28 mouse cellular contexts compared by ENCODE assay signal in the genomic region with DNA sequence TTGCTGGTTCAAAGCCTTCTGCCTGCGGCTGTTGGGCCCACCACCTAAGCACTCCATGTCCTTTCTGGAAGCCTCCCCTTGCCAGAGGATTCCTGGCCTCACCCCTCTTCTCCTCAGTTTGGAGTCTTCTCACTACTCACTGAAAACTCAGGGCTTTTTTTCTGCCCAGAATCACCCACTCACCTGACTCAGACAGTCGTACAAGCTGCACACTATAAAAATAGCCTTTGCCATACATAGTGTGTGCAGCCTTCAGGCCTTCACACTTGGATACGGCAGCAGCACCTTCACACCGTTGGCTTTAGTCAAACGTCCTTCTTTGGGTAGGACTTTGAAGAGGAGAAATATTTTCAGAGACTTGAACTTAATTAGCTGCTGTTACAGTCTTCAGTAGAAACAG.
A peak's percentile ranks its signal among the peaks of the same experiment; 100 is the strongest.
DNase-seq lines count a peak whose midpoint lies in the region; ATAC-seq and TF ChIP-seq lines count a peak whose summit lies in the region.
"Had no signal": no experiment of that assay in that cellular context is flagged by ENCODE, and none has a peak within 500 bp of the region (broad histone marks: within the 10 kb centered on the region; RNA-seq: fewer than 3 reads in every experiment).

No protein-coding gene starts in this region.

- H3K4me3 ChIP-seq in heart, embryonic 12.5 days: no peak overlapping the region
- H3K4me3 ChIP-seq in layer of hippocampus, adult 2 months: no peak overlapping the region; the same call in 1 of the 2 replicates
- H3K4me3 ChIP-seq: embryonic facial prominence, embryonic 10.5 days; embryonic facial prominence, embryonic 15.5 days; forebrain, embryonic 13.5 days; limb, embryonic 10.5 days; limb, embryonic 15.5 days; liver, embryonic 15.5 days; midbrain, embryonic 15.5 days had no signal

- no peak for DNase-seq in frontal cortex, postnatal 14 days (ENCODE audit: low spot score in 2 of 2)
- DNase-seq in heart, postnatal 4 days: no peak
- no peak for DNase-seq in layer of hippocampus, adult 2 months (ENCODE audit: low spot score in 2 of 2)
- no peak for DNase-seq in layer of hippocampus, postnatal 36 days
- DNase-seq in brain, adult 2 months (ENCODE audit: low read depth, low spot score): peak; percentile 86
- no peak for DNase-seq in testis, postnatal 10 days (ENCODE audit: low spot score)
- DNase-seq: adrenal gland, adult 2 months; adrenal gland, postnatal 36 days; cerebellum, adult 8-10 months; cerebellum, postnatal 25 days; kidney, adult 9 months; kidney, postnatal 25 days; lung, embryonic 14.5 days; lung, postnatal 14 days; right cerebral cortex, postnatal 4 days had no signal

- H3K27me3 ChIP-seq in heart, embryonic 12.5 days (replicated peaks): no peaks in the 10 kb centered on the region
- H3K27me3 ChIP-seq: CH12.LX; embryonic facial prominence, embryonic 15.5 days; limb, embryonic 15.5 days; liver, embryonic 15.5 days; midbrain, embryonic 15.5 days had no signal

- TF ChIP-seq CTCF in layer of hippocampus, adult 2 months (conservative IDR thresholded peaks at IDR 0.05): no peak

- H3K4me2 ChIP-seq in heart, embryonic 12.5 days: no peak overlapping the region
- H3K4me2 ChIP-seq: embryonic facial prominence, embryonic 15.5 days; forebrain, embryonic 13.5 days; hindbrain, embryonic 14.5 days; limb, embryonic 15.5 days; liver, embryonic 15.5 days; lung, embryonic 14.5 days; midbrain, embryonic 15.5 days had no signal

- H3K9ac ChIP-seq in heart, embryonic 12.5 days: no peak overlapping the region
- H3K9ac ChIP-seq: embryonic facial prominence, embryonic 15.5 days; forebrain, embryonic 13.5 days; hindbrain, embryonic 14.5 days; limb, embryonic 15.5 days; liver, embryonic 15.5 days; lung, embryonic 14.5 days; midbrain, embryonic 15.5 days had no signal

- H3K36me3 ChIP-seq in heart, embryonic 12.5 days: no peaks in the 10 kb centered on the region
- H3K36me3 ChIP-seq: embryonic facial prominence, embryonic 10.5 days; embryonic facial prominence, embryonic 15.5 days; limb, embryonic 10.5 days; limb, embryonic 15.5 days; liver, embryonic 15.5 days; midbrain, embryonic 15.5 days had no signal

- H3K4me1 ChIP-seq in heart, embryonic 12.5 days (replicated peaks): peaks cover 19% of the 10 kb centered on the region
- H3K4me1 ChIP-seq: embryonic facial prominence, embryonic 15.5 days; forebrain, embryonic 13.5 days; limb, embryonic 15.5 days; midbrain, embryonic 15.5 days had no signal

- no peaks in the 10 kb centered on the region for H3K9me3 ChIP-seq in heart, embryonic 12.5 days (replicated peaks)
- H3K9me3 ChIP-seq: embryonic facial prominence, embryonic 10.5 days; embryonic facial prominence, embryonic 15.5 days; forebrain, embryonic 13.5 days; limb, embryonic 10.5 days; limb, embryonic 15.5 days; liver, embryonic 15.5 days; midbrain, embryonic 15.5 days had no signal

- 0 out of 2 replicates have a peak overlapping the region, but pooled peaks have one; percentile 17 for H3K27ac ChIP-seq in heart, embryonic 12.5 days (ENCODE audit: poor library complexity, severe bottlenecking)
- H3K27ac ChIP-seq in layer of hippocampus, adult 2 months: peak overlapping the region; percentile 36; the same call in 1 of the 2 replicates
- H3K27ac ChIP-seq: embryonic facial prominence, embryonic 10.5 days; embryonic facial prominence, embryonic 15.5 days; forebrain, embryonic 13.5 days; hindbrain, embryonic 14.5 days; limb, embryonic 10.5 days; limb, embryonic 15.5 days; liver, embryonic 15.5 days; midbrain, embryonic 15.5 days had no signal

- WGBS in heart, embryonic 12.5 days: 54% methylated on average over 5 of the region's 5 CpGs

- peak; percentile 71 for ATAC-seq in frontal cortex, adult (ENCODE audit: low TSS enrichment)
- ATAC-seq in heart, embryonic 12.5 days (ENCODE audit: insufficient number of reproducible peaks, low FRiP score): no peak
- ATAC-seq: activated CD4-positive, CD25-positive, alpha-beta regulatory T cell, adult 4 months; forebrain, embryonic 13.5 days; intestine, postnatal 0 days; midbrain, embryonic 15.5 days had no signal
